Mouse (Mus musculus) CH12.LX (cell line): Measurements from ENCODE around the gene Klhl5. TPM values are rescaled to one million over a fixed set of nuclear protein-coding genes. Genes with fewer than 3 reads are reported as not detected.

Source experiments
- DNase-seq: peaks from one replicate; pipeline ENCODE4 v3.0.0-alpha.2; 2013; ENCODE audit errors: extremely low read depth
- H3K27ac ChIP-seq: 2 replicates; pipeline ENCODE4 v1.5.1; 2012; ENCODE audit warnings: low read depth, mild to moderate bottlenecking, control low read depth, moderate library complexity; ENCODE audit not compliant: insufficient read depth
- H3K27me3 ChIP-seq: replicated peaks from 2 replicates; pipeline ENCODE3; 2012; ENCODE audit warnings: inconsistent platforms
- H3K36me3 ChIP-seq, 2 experiments: replicated peaks in 1 of 2; 2 replicates each; pipeline versions ENCODE3 to v1.6.1; 2012; ENCODE audit warnings: inconsistent platforms in 1 of 2, low read length in 1 of 2, mild to moderate bottlenecking in 1 of 2, mixed read lengths in 1 of 2, moderate library complexity in 1 of 2; ENCODE audit not compliant: control insufficient read depth in 1 of 2, insufficient read depth in 1 of 2
- H3K4me1 ChIP-seq, 2 experiments: 2 replicates each; pipeline ENCODE4 v1.6.1; 2012; ENCODE audit warnings: inconsistent platforms in 1 of 2, moderate library complexity in 1 of 2; ENCODE audit not compliant: insufficient read depth in 2 of 2, control insufficient read depth in 1 of 2
- H3K4me2 ChIP-seq: 2 replicates; pipeline ENCODE4 v1.6.1; 2012; ENCODE audit warnings: low read depth, mild to moderate bottlenecking, control low read depth; ENCODE audit not compliant: poor library complexity, insufficient read depth, severe bottlenecking
- H3K4me3 ChIP-seq, 3 experiments: fragments of 150-350 bp in 1 of 3; sonication (generic) in 1 of 3; replicated peaks in 1 of 3; 2 replicates each; pipeline versions ENCODE3 to v1.5.1; 2011 to 2012; ENCODE audit warnings: low read depth in 2 of 3, low read length in 2 of 3, mild to moderate bottlenecking in 2 of 3, moderate library complexity in 2 of 3, control low read depth in 1 of 3, improper control_type of control experiment in 1 of 3, inconsistent platforms in 1 of 3, mixed read lengths in 1 of 3; ENCODE audit not compliant: poor library complexity in 1 of 3
- H3K79me2 ChIP-seq: replicated peaks from 2 replicates; pipeline ENCODE4 v1.6.1; 2012; ENCODE audit warnings: mild to moderate bottlenecking, moderate library complexity; ENCODE audit not compliant: control insufficient read depth, poor library complexity, insufficient read depth, severe bottlenecking; ENCODE audit errors: extremely low read depth
- H3K9ac ChIP-seq: 2 replicates; pipeline ENCODE4 v1.6.1; 2012; ENCODE audit warnings: low read depth, mild to moderate bottlenecking, control low read depth, moderate library complexity; ENCODE audit not compliant: insufficient read depth
- H3K9me3 ChIP-seq: replicated peaks from 2 replicates; pipeline ENCODE3; 2012; ENCODE audit warnings: low read length, inconsistent platforms, mixed read lengths
- CTCF ChIP-seq, 2 experiments: IDR thresholded peaks in 1 of 2; conservative IDR thresholded peaks in 1 of 2; 2 replicates each; pipeline ENCODE4 v1.5.1; 2011 to 2012; ENCODE audit warnings: low read depth in 2 of 2, low read length in 2 of 2, improper control_type of control experiment in 1 of 2, inconsistent platforms in 1 of 2, mild to moderate bottlenecking in 1 of 2, moderate library complexity in 1 of 2
- EP300 ChIP-seq: IDR thresholded peaks from 2 replicates; pipeline ENCODE4 v1.6.1; 2011; ENCODE audit warnings: low read length, improper control_type of control experiment
- ETS1 ChIP-seq: conservative IDR thresholded peaks from 2 replicates; pipeline ENCODE4 v1.6.1; 2012; ENCODE audit warnings: low read depth, mild to moderate bottlenecking, inconsistent platforms, low read length, improper control_type of control experiment, moderate library complexity
- HCFC1 ChIP-seq: IDR thresholded peaks from 2 replicates; pipeline ENCODE4 v1.6.1; 2012; ENCODE audit warnings: low read depth, mild to moderate bottlenecking, inconsistent platforms, low read length, improper control_type of control experiment
- JUN ChIP-seq: IDR thresholded peaks from 2 replicates; pipeline ENCODE4 v1.6.1; 2011; ENCODE audit warnings: low read depth, mild to moderate bottlenecking, low read length, improper control_type of control experiment, moderate library complexity; ENCODE audit not compliant: insufficient read depth
- JUND ChIP-seq: conservative IDR thresholded peaks from 2 replicates; pipeline ENCODE4 v1.6.1; 2011; ENCODE audit warnings: low read depth, low read length, improper control_type of control experiment
- KAT2A ChIP-seq: IDR thresholded peaks from 2 replicates; pipeline ENCODE4 v1.6.1; 2012; ENCODE audit warnings: low read length, improper control_type of control experiment, inconsistent platforms; ENCODE audit not compliant: insufficient replicate concordance
- MAX ChIP-seq: IDR thresholded peaks from 2 replicates; pipeline ENCODE4 v1.6.1; 2011; ENCODE audit warnings: low read length, improper control_type of control experiment
- NELFE ChIP-seq: IDR thresholded peaks from 2 replicates; pipeline ENCODE4 v1.6.1; 2011; ENCODE audit warnings: low read depth, low read length, improper control_type of control experiment
- NRF1 ChIP-seq: IDR thresholded peaks from 2 replicates; pipeline ENCODE4 v1.6.1; 2014; ENCODE audit warnings: low read depth, mild to moderate bottlenecking, inconsistent platforms, low read length, improper control_type of control experiment, moderate library complexity
- PAX5 ChIP-seq: IDR thresholded peaks from 2 replicates; pipeline ENCODE4 v1.6.1; 2012; ENCODE audit warnings: low read length, inconsistent platforms, mixed read lengths
- POLR2A ChIP-seq: IDR thresholded peaks from 2 replicates; pipeline ENCODE4 v1.6.1; 2011; ENCODE audit warnings: low read depth, mild to moderate bottlenecking, improper control_type of control experiment, low read length
- RCOR1 ChIP-seq: conservative IDR thresholded peaks from 2 replicates; pipeline ENCODE4 v1.6.1; 2012; ENCODE audit warnings: low read depth, mild to moderate bottlenecking, inconsistent platforms, low read length, improper control_type of control experiment
- UBTF ChIP-seq: IDR thresholded peaks from 2 replicates; pipeline ENCODE4 v1.6.1; 2012; ENCODE audit warnings: low read depth, mild to moderate bottlenecking, inconsistent platforms, low read length, improper control_type of control experiment, moderate library complexity
- USF2 ChIP-seq: conservative IDR thresholded peaks from 2 replicates; pipeline ENCODE4 v1.6.1; 2011; ENCODE audit warnings: low read depth, low read length, improper control_type of control experiment
- ZC3H11A ChIP-seq: IDR thresholded peaks from 2 replicates; pipeline ENCODE4 v1.6.1; 2012; ENCODE audit warnings: low read depth, mild to moderate bottlenecking, inconsistent platforms, low read length, improper control_type of control experiment
- ZNF384 ChIP-seq: IDR thresholded peaks from 2 replicates; pipeline ENCODE4 v1.6.1; 2012; ENCODE audit warnings: low read depth, low read length, improper control_type of control experiment, inconsistent platforms
- dilution Hi-C: fragments of 300-500 bp; cut with MboI; formaldehyde crosslinking; loops from 2 replicates; pipeline ENCODE4 v1.14.3; 2020; ENCODE audit warnings: low sequenced_read_pairs; ENCODE audit not compliant: extremely low pct_unique_long_range_greater_than_20kb, extremely low pct_ligation_motif_present
- in situ Hi-C: fragments of 300-500 bp; cut with MboI; formaldehyde crosslinking; loops from 3 replicates; pipeline ENCODE4 v1.14.3; 2019; ENCODE audit warnings: low sequenced_read_pairs, low pct_ligation_motif_present, low pct_unique_long_range_greater_than_20kb, mixed read lengths
- polyA plus RNA-seq: library from polyadenylated mRNA; unstranded; fragments of >175 nt; gene quantifications from 2 replicates; pipeline ENCODE4 v1.2.1, GENCODE M21; 2012; ENCODE audit warnings: low read depth; ENCODE audit not compliant: insufficient read length
- total RNA-seq, 2 experiments: library from RNA; depleted of rRNA; stranded (reverse); fragments of 300-350 nt in 1 of 2; fragments of >200 nt in 1 of 2; gene quantifications; 2 replicates each; pipeline ENCODE4 v1.2.3; 2012 to 2014

The Klhl5 gene
- total and polyA plus RNA-seq, 3 experiments = 20.6 to 31.7 (median 23.2) TPM

- Histone ChIP-seq H3K4me2 (no peak overlapping the region), H3K4me3 (no peak overlapping the region), H3K4me1 (peaks cover 10 to 18% of the 10 kb centered on the region in 2 experiments), H3K27ac (no peak overlapping the region), H3K79me2 (no peaks in the 10 kb centered on the region), H3K9me3 (no peaks in the 10 kb centered on the region), H3K36me3 (no peaks in the 10 kb centered on the region), H3K9ac (no peak overlapping the region), H3K27me3 (no peaks in the 10 kb centered on the region)
- dilution Hi-C loops (no loop called here), in situ Hi-C loops (no loop called here)
- no peak for TF ChIP-seq ZC3H11A
- no peak for DNase-seq
Observed at GRCm38 (mm10) chr5:65097457-65097856, 9.9 kb upstream of the Klhl5 start.

GRCm38 (mm10) chr5:65100002-65100401 lies 7.3 kb upstream of the Klhl5 start:
- no peak for TF ChIP-seq HCFC1
- no peak for TF ChIP-seq USF2
- TF ChIP-seq POLR2A = no peak
- no peak for TF ChIP-seq ZC3H11A
- no peak for TF ChIP-seq RCOR1
- TF ChIP-seq MAX = no peak
- TF ChIP-seq ZNF384 = no peak
- TF ChIP-seq ETS1 = no peak
- no peak for TF ChIP-seq KAT2A
- no peak for TF ChIP-seq JUN
- TF ChIP-seq CTCF (conservative IDR thresholded peaks at IDR 0.05 in 1 of 2, IDR thresholded peaks at IDR 0.05 in 1 of 2; ENCODE audit: low read depth in 2 of 2, low read length in 2 of 2) = no peak
- TF ChIP-seq NRF1 = no peak
- no peak for TF ChIP-seq UBTF
- TF ChIP-seq NELFE = no peak
- TF ChIP-seq PAX5 = no peak
- no peak for TF ChIP-seq JUND
- no peak for TF ChIP-seq EP300
- TF ChIP-seq, all 38 proteins: peak for 0
- Histone ChIP-seq H3K36me3 (no peaks in the 10 kb centered on the region), H3K9me3 (no peaks in the 10 kb centered on the region), H3K79me2 (no peaks in the 10 kb centered on the region), H3K4me3 (no peak overlapping the region), H3K4me1 (peaks cover 20 to 39% of the 10 kb centered on the region in 2 experiments), H3K27ac (no peak overlapping the region), H3K4me2 (no peak overlapping the region), H3K27me3 (no peaks in the 10 kb centered on the region), H3K9ac (no peak overlapping the region)
- no peak for DNase-seq
- dilution Hi-C loops = no loop called here
- in situ Hi-C loops = no loop called here
